Comparison of ENCODE assay signal across 10 mouse cellular contexts in the genomic region with DNA sequence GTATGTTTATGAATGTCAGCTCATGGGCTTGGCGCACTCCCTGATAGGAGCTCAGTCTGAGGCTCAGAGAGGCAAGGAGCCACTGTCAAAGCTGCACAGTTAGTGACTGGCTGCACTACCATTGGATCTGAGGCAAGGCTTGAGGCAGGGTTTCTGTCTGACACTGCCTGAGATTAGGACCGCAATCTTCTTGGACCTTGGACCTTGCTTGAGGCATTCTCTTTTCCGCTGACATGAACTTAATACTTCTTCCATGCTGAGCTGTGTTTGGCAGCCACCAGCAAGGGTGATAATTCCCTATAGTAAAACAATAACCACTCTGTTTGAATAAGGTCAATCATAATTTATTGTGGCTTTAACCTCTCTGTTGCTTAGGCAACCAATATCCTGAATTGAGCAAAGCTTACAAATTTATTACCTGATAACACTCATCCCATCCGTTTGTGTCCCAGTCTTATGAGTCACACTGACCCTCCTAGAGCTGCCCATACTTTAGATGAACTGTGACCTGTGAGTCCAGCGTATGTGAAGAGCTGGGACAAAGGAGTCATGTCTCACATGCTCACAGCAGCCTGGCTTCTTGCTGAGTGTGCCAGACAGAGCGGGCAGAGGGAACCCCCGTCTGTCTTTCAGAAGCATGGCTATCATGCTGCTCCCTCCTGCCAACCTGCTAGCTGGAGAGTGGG.
DNase-seq lines count a peak whose midpoint lies in the region; ATAC-seq and TF ChIP-seq lines count a peak whose summit lies in the region.
"Had no signal": no experiment of that assay in that cellular context is flagged by ENCODE, and none has a peak within 500 bp of the region (broad histone marks: within the 10 kb centered on the region; RNA-seq: fewer than 3 reads in every experiment).

No protein-coding gene starts in this region.

- no peak overlapping the region for H3K27ac ChIP-seq in midbrain, embryonic 13.5 days
- H3K27ac ChIP-seq in midbrain, embryonic 14.5 days (replicated peaks; ENCODE audit: low read depth, low read length) = no peak overlapping the region
- no peak overlapping the region for H3K27ac ChIP-seq in stomach, postnatal 0 days (replicated peaks)
- H3K27ac ChIP-seq: embryonic facial prominence, embryonic 13.5 days had no signal

- peak; percentile 37 to 58 for DNase-seq in cerebellum, postnatal 10 days
- DNase-seq in cerebellum, adult 8-10 months = no peak
- no peak for DNase-seq in midbrain, embryonic 14.5 days
- DNase-seq in kidney, postnatal 25 days = peak; percentile 30 to 54
- DNase-seq in stomach, postnatal 0 days (ENCODE audit: low spot score) = peak; percentile 54
- no peak for DNase-seq in layer of hippocampus, adult 18-20 months (ENCODE audit: low spot score in 2 of 2)
- DNase-seq in MN1 (ENCODE audit: low spot score) = no peak
- DNase-seq: B cell, adult 2 months had no signal

- TF ChIP-seq CTCF in stomach, postnatal 0 days (IDR thresholded peaks at IDR 0.05; ENCODE audit: low read depth) = no peak

- no peaks in the 10 kb centered on the region for H3K27me3 ChIP-seq in midbrain, embryonic 13.5 days
- no peaks in the 10 kb centered on the region for H3K27me3 ChIP-seq in midbrain, embryonic 14.5 days (ENCODE audit: control insufficient read depth, insufficient read depth, low read length)
- H3K27me3 ChIP-seq in stomach, postnatal 0 days (ENCODE audit: control insufficient read depth, insufficient read depth, low read length) = no peaks in the 10 kb centered on the region
- H3K27me3 ChIP-seq: embryonic facial prominence, embryonic 13.5 days had no signal

- no peaks in the 10 kb centered on the region for H3K36me3 ChIP-seq in midbrain, embryonic 13.5 days
- H3K36me3 ChIP-seq in midbrain, embryonic 14.5 days (ENCODE audit: control insufficient read depth, insufficient read depth, low read length) = no peaks in the 10 kb centered on the region
- no peaks in the 10 kb centered on the region for H3K36me3 ChIP-seq in stomach, postnatal 0 days (ENCODE audit: control insufficient read depth, insufficient read depth, low read length)
- H3K36me3 ChIP-seq: embryonic facial prominence, embryonic 13.5 days had no signal

- H3K9ac ChIP-seq in midbrain, embryonic 13.5 days (replicated peaks) = no peak overlapping the region
- no peak overlapping the region for H3K9ac ChIP-seq in midbrain, embryonic 14.5 days (replicated peaks; ENCODE audit: low read length)
- no peak overlapping the region for H3K9ac ChIP-seq in stomach, postnatal 0 days (ENCODE audit: low read length)
- H3K9ac ChIP-seq: embryonic facial prominence, embryonic 13.5 days had no signal

- 0 out of 2 replicates have a peak, but pooled peaks have one; percentile 20 for ATAC-seq in midbrain, embryonic 13.5 days
- ATAC-seq in midbrain, embryonic 14.5 days (ENCODE audit: low FRiP score, low TSS enrichment) = no peak
- ATAC-seq in stomach, postnatal 0 days (ENCODE audit: low FRiP score, low TSS enrichment) = peak; percentile 95

- no peak overlapping the region for H3K4me3 ChIP-seq in midbrain, embryonic 13.5 days (replicated peaks)
- H3K4me3 ChIP-seq in midbrain, embryonic 14.5 days (replicated peaks; ENCODE audit: low read depth, low read length) = no peak overlapping the region
- no peak overlapping the region for H3K4me3 ChIP-seq in stomach, postnatal 0 days (ENCODE audit: low read depth, low read length)
- H3K4me3 ChIP-seq: embryonic facial prominence, embryonic 13.5 days had no signal

- no peaks in the 10 kb centered on the region for H3K9me3 ChIP-seq in midbrain, embryonic 13.5 days
- H3K9me3 ChIP-seq in midbrain, embryonic 14.5 days (ENCODE audit: control insufficient read depth, low read length) = no peaks in the 10 kb centered on the region
- H3K9me3 ChIP-seq in stomach, postnatal 0 days (ENCODE audit: control insufficient read depth, low read length) = no peaks in the 10 kb centered on the region
- H3K9me3 ChIP-seq: embryonic facial prominence, embryonic 13.5 days had no signal

- H3K4me1 ChIP-seq in midbrain, embryonic 13.5 days (replicated peaks) = peaks cover 8% of the 10 kb centered on the region
- H3K4me1 ChIP-seq in midbrain, embryonic 14.5 days (ENCODE audit: control insufficient read depth, insufficient read depth, low read length) = no peaks in the 10 kb centered on the region
- no peaks in the 10 kb centered on the region for H3K4me1 ChIP-seq in stomach, postnatal 0 days (replicated peaks; ENCODE audit: control insufficient read depth, insufficient read depth)
- H3K4me1 ChIP-seq: embryonic facial prominence, embryonic 13.5 days had no signal

- 72% methylated on average over 7 of the region's 7 CpGs for WGBS in midbrain, embryonic 13.5 days
- WGBS in midbrain, embryonic 14.5 days = 71% methylated on average over 7 of the region's 7 CpGs
- WGBS in stomach, postnatal 0 days = 54% methylated on average over 7 of the region's 7 CpGs

- no peak for TF ChIP-seq EP300 in stomach, postnatal 0 days (optimal IDR thresholded peaks at IDR 0.05)

- no peak overlapping the region for H3K4me2 ChIP-seq in midbrain, embryonic 13.5 days (replicated peaks)
- H3K4me2 ChIP-seq in midbrain, embryonic 14.5 days (ENCODE audit: low read length) = no peak overlapping the region
- H3K4me2 ChIP-seq in stomach, postnatal 0 days (replicated peaks; ENCODE audit: low read depth) = no peak overlapping the region
- H3K4me2 ChIP-seq: embryonic facial prominence, embryonic 13.5 days had no signal

Comparison
In these comparisons a context has a peak if more than half of its experiments do, and no peak if none do; other contexts are left out.
1. DNase-seq: peak in cerebellum, postnatal 10 days (2 of 2), kidney, postnatal 25 days (2 of 2) and stomach, postnatal 0 days (single experiment); none in cerebellum, adult 8-10 months (single experiment), midbrain, embryonic 14.5 days (single experiment), layer of hippocampus, adult 18-20 months (0 of 2) and MN1 (single experiment).